Mouse (Mus musculus): Measurements from ENCODE around the gene Rbfox3.

- no peak for TF ChIP-seq POLR2A (IDR thresholded peaks at IDR 0.05; ENCODE audit: borderline replicate concordance, control insufficient read depth, low read depth, low read length)
- no peak for TF ChIP-seq CTCF (IDR thresholded peaks at IDR 0.05; ENCODE audit: control insufficient read depth, insufficient read depth, low read length)
Measured at GRCm38 (mm10) chr11:118669820-118670219, 241.6 kb downstream of the Rbfox3 start.
